Mouse (Mus musculus): ENCODE results near the gene Ubtd2.

DNA sequence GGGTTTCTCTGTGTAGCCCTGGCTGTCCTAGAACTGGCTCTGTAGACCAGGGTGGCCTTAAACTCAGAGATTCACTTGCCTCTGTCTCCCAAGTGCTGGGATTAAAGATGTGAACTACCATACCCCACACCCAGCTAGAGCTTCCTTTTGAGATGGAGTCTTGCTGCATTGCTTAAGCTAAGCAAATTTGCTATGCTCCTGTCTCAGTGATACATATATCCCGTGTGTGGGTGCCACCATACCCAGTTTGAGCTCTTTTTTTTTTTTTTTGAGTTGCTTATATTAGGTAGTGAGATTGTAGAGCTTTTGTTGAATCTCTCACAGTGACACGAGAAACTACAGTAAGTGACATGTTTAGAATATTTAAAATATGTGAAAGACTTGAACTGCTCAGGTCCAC lies 40.1 kb downstream of the Ubtd2 start:
- TF ChIP-seq GATA1 (IDR thresholded peaks at IDR 0.05; ENCODE audit: low read length) (no peak), TAL1 (IDR thresholded peaks at IDR 0.05; ENCODE audit: low read length) (no peak)
